Mouse (Mus musculus): ENCODE measurements around the gene Sardh. TPM values are rescaled to one million over a fixed set of nuclear protein-coding genes. Genes with fewer than 3 reads are reported as not detected.

The Sardh gene
- polyA plus RNA-seq, 1 experiment from 2014 or later: 6.3 TPM

DNA sequence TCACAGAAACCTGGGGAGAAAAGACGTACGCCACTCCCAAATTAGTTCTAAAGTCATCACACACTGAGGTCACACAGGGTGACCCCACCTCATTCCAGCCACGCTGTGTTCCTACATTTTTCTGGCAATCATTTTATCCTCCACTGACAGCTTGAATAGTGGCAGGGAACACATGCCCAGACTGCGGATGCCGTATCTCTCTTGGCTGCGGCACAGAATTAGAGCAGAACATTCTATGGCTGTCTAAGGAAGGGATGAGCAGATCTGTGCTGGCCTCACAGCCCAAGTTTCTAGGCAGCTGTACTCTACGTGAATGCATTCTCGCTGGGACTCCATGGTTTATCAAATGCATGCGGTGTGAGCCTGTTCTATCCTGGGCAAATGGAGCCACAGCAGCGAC is 42.5 kb downstream of the Sardh start:
- no peak overlapping the region for H3K27ac ChIP-seq (replicated peaks)
- H3K27me3 ChIP-seq: no peaks in the 10 kb centered on the region
- H3K36me3 ChIP-seq: no peaks in the 10 kb centered on the region
- H3K4me2 ChIP-seq (replicated peaks): no peak overlapping the region
- peaks cover 19% of the 10 kb centered on the region; the same call in 1 of the 2 replicates for H3K4me1 ChIP-seq
- WGBS: 67% methylated on average over 10 of the region's 10 CpGs
- no peak for ATAC-seq (ENCODE audit: insufficient number of reproducible peaks, low FRiP score, low TSS enrichment, low read depth)
- H3K4me3 ChIP-seq (replicated peaks): no peak overlapping the region
- H3K9ac ChIP-seq: no peak overlapping the region
- no peaks in the 10 kb centered on the region for H3K9me3 ChIP-seq (replicated peaks)

DNA sequence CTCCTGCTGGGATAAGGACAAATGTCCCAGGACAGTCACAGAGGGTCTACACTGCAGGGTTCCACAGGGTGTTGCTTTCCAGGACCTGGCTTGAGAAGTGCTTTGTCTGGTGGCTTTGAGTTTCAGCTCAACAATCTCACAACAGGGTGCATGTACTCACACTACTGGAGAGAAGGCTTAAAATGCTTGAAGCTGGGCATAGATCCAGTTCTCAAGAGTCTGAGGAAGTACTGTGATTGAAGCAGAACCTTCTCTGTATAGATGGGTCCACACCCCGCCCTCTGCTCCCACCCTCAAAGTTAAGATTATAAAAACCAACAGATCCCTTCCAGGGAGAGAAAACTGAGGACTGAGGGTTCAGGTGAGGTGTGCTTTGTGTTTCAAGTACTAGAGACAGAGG is 47.6 kb downstream of the Sardh start:
- Histone ChIP-seq H3K4me2 (replicated peaks) (no peak overlapping the region), H3K27ac (replicated peaks) (no peak overlapping the region), H3K36me3 (no peaks in the 10 kb centered on the region), H3K9ac (no peak overlapping the region), H3K4me3 (replicated peaks) (no peak overlapping the region), H3K9me3 (replicated peaks) (no peaks in the 10 kb centered on the region), H3K27me3 (no peaks in the 10 kb centered on the region), H3K4me1 (no peaks in the 10 kb centered on the region)
- 64% methylated on average over 1 of the region's 1 CpGs for WGBS
- no peak for ATAC-seq (ENCODE audit: insufficient number of reproducible peaks, low FRiP score, low TSS enrichment, low read depth)

DNA sequence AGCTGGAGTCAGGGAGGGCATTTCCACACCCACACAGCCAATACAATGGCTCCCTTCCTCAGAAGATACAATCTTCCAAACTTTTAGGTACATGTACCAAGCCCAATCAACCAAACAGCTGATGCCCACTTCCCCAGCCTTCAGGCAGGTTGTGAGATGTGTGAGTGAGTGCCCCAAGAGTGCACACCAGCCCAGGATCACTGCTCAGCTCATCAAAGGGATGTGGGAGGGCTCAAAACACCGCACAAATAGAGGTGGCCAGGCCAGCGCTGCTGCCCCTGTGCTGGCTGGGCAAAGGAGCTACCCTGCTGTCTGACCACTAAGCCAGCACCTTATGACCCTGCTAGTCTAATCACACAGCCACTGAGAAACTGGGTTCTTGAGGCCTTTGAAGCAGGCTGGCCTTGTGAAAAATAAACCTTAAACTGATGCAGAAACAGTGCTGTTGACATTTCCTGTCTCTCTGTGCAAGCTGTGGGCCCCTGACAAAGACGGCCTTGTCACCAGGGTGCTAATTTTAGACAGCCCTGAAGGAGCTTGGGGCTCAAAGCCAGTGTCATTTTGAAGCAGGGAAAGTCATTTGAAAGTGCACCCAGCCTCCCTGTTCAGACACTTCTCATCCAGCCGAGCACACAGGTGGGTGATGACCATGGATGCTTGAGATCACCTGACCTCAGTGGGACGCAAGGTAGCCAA is 49.4 kb downstream of the Sardh start:
- Histone ChIP-seq H3K36me3 (no peaks in the 10 kb centered on the region), H3K4me3 (replicated peaks) (no peak overlapping the region), H3K4me1 (no peaks in the 10 kb centered on the region), H3K27ac (replicated peaks) (no peak overlapping the region), H3K4me2 (replicated peaks) (no peak overlapping the region), H3K9me3 (replicated peaks) (no peaks in the 10 kb centered on the region), H3K27me3 (no peaks in the 10 kb centered on the region), H3K9ac (no peak overlapping the region)
- ATAC-seq (ENCODE audit: insufficient number of reproducible peaks, low FRiP score, low TSS enrichment, low read depth): no peak
- WGBS: 41% methylated on average over 5 of the region's 5 CpGs

DNA sequence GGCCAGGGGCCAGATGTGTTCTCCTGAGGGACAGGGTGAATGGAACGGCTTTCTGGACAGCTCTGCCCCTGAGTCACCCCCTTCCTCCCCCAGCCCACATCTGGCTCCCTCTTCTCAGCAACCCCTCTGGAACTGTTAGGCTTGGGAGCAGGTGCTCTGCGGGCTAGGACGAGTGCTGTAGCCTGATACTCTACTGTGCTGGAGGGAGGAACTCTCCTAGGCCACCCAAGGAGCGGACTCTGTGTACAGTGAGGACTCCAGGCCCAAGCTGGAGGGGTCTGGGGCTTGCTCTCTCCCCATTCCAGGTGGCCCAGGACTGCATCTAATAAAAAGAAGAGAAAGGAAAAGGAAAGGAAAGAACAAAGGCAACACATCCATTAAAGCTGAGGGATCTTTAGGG is 58.1 kb downstream of the Sardh start:
- Histone ChIP-seq H3K9me3 (replicated peaks) (no peaks in the 10 kb centered on the region), H3K4me1 (no peaks in the 10 kb centered on the region), H3K4me3 (replicated peaks) (no peak overlapping the region), H3K4me2 (replicated peaks) (no peak overlapping the region), H3K36me3 (no peaks in the 10 kb centered on the region), H3K9ac (no peak overlapping the region), H3K27ac (replicated peaks) (no peak overlapping the region), H3K27me3 (no peaks in the 10 kb centered on the region; the same call in 1 of the 2 replicates)
- no peak; the same call in 1 of the 2 replicates for ATAC-seq (ENCODE audit: insufficient number of reproducible peaks, low FRiP score, low TSS enrichment, low read depth)
- WGBS: 34% methylated on average over 4 of the region's 4 CpGs

DNA sequence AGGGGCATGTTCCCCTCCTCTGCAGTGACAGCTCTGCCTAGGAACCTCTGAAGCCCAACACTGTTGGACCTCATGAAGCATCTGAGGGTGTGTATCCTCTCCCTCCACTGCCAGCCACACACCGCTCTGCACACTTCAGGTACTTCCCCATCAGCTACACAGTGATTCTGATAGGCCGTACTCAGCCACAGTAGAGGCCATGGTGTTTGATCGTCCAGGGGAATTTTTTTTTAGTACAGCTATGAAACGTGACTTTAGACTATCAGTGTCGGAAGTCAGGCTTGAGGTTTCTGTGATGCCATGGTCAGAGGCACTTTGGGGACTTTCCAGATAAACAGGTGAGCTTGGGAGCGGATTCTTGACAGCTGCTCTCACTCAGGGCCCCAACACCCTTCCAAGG is 60.6 kb downstream of the Sardh start:
- no peak overlapping the region for H3K4me3 ChIP-seq (replicated peaks)
- H3K9me3 ChIP-seq (replicated peaks): no peaks in the 10 kb centered on the region
- no peak overlapping the region for H3K4me2 ChIP-seq (replicated peaks)
- H3K36me3 ChIP-seq: no peaks in the 10 kb centered on the region
- ATAC-seq (ENCODE audit: insufficient number of reproducible peaks, low FRiP score, low TSS enrichment, low read depth): no peak
- H3K9ac ChIP-seq: no peak overlapping the region
- H3K27me3 ChIP-seq: no peaks in the 10 kb centered on the region; the same call in 1 of the 2 replicates
- WGBS: 74% methylated on average over 6 of the region's 6 CpGs
- H3K27ac ChIP-seq (replicated peaks): no peak overlapping the region
- H3K4me1 ChIP-seq: peaks cover 7% of the 10 kb centered on the region; the same call in 1 of the 2 replicates

DNA sequence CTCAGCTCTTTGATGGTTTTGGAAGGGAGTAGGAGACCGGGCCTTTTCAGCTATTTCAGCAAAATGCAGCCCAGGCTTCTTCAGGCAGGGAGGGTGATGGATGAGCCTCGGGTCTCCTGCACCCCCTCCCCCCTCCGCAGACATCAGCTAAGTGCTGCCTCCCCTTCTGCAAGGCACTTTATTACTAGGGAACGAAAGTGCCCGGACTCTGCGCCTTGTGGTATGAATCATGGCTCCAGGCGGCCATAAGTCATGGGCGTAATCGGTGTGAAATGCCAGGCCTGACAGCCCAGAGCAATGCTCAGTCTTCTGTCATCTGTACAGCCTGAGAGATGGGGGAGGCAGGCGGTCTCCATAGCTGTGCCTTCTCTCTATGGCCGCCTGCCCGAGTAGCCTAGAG is 64.4 kb downstream of the Sardh start:
- H3K4me3 ChIP-seq (replicated peaks): no peak overlapping the region
- no peak overlapping the region for H3K4me2 ChIP-seq (replicated peaks)
- WGBS: 69% methylated on average over 12 of the region's 12 CpGs
- H3K9me3 ChIP-seq (replicated peaks): no peaks in the 10 kb centered on the region
- H3K9ac ChIP-seq: no peak overlapping the region
- H3K36me3 ChIP-seq: no peaks in the 10 kb centered on the region
- no peak for ATAC-seq (ENCODE audit: insufficient number of reproducible peaks, low FRiP score, low TSS enrichment, low read depth)
- peaks cover 4% of the 10 kb centered on the region; the same call in 1 of the 2 replicates for H3K27me3 ChIP-seq
- peaks cover 10% of the 10 kb centered on the region; the same call in 1 of the 2 replicates for H3K4me1 ChIP-seq
- H3K27ac ChIP-seq (replicated peaks): no peak overlapping the region

DNA sequence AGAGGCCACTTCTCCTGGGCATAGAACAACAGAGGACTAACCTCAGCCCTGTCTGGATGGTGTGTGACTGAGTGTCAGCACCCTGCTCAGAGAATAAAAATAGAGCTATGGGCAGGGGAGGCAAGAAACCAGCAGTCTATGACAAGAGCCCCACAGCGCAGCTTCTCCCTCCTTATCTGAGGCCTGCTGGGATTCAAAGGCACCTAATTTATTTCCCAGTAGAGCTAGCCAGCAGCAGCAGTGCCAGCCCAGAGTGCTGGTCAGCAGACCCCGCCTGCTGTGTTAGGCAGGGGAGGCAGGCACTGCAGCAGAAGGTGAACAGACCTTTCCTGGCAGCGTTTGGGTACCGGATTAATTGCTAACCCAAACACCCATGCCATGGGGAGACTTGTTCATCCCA is 66.2 kb downstream of the Sardh start:
- H3K27ac ChIP-seq (replicated peaks): no peak overlapping the region
- H3K4me3 ChIP-seq (replicated peaks): no peak overlapping the region
- no peak for ATAC-seq (ENCODE audit: insufficient number of reproducible peaks, low FRiP score, low TSS enrichment, low read depth)
- H3K4me1 ChIP-seq: peaks cover 10% of the 10 kb centered on the region; the same call in 1 of the 2 replicates
- 0 out of 2 replicates have a peak, but pooled peaks cover 4% of the 10 kb centered on the region for H3K27me3 ChIP-seq
- 75% methylated on average over 4 of the region's 4 CpGs for WGBS
- no peak overlapping the region for H3K9ac ChIP-seq
- no peaks in the 10 kb centered on the region for H3K9me3 ChIP-seq (replicated peaks)
- no peak overlapping the region for H3K4me2 ChIP-seq (replicated peaks)
- no peaks in the 10 kb centered on the region for H3K36me3 ChIP-seq

DNA sequence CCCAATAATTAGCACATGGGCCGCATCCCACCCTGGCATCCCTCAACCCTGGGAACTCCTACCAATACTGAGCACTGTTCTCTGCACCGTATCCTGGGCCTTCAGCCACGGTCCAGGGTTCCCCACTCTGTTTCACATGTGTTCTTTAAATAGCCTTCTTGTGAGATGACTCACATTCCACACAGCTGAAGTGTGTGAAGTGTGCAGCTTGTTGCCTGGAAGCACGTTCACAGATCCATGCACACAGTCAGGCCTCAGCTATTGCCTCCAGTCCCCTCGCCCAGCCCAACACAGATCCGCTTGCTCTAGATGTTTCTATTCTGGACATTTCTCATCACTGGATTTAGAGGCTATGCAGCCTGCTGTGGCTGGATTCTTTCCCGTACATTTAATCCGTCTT is 69.0 kb downstream of the Sardh start:
- ATAC-seq (ENCODE audit: insufficient number of reproducible peaks, low FRiP score, low TSS enrichment, low read depth): no peak
- H3K9me3 ChIP-seq (replicated peaks): no peaks in the 10 kb centered on the region
- H3K4me2 ChIP-seq (replicated peaks): no peak overlapping the region
- H3K4me3 ChIP-seq (replicated peaks): no peak overlapping the region
- H3K27me3 ChIP-seq: 0 out of 2 replicates have a peak, but pooled peaks cover 4% of the 10 kb centered on the region
- 60% methylated on average over 8 of the region's 8 CpGs for WGBS
- no peak overlapping the region for H3K9ac ChIP-seq
- H3K36me3 ChIP-seq: no peaks in the 10 kb centered on the region
- peaks cover 18% of the 10 kb centered on the region for H3K4me1 ChIP-seq
- H3K27ac ChIP-seq (replicated peaks): no peak overlapping the region

DNA sequence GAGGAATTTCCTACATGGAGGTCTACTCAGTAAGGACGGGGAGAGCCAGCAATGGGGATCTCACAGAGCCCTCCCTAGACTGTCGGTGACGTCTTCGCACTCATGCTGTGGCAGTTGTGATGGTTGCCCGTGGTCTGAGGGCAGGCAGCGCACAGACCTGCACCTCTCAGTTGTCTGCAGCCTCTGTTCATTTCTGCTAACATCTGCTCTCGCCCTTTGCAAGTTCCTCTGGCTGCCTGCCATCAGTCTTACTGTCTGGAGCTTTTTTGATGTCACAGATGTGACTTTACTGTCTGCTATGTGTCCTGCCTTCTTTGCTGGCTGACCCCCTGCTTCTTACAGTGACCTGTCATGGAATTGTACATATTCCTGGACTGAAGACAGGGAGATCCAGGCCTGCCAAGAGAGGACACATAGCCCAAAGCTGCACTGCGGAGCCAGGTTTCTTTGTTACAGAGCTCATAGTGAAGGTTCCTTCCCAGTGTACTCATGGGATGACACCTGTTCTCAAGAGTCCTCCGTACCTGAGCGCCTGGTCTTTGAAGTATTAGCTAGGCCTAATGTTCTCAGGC is 72.4 kb downstream of the Sardh start:
- Histone ChIP-seq H3K4me2 (replicated peaks) (no peak overlapping the region), H3K4me1 (peaks cover 12% of the 10 kb centered on the region), H3K27ac (replicated peaks) (no peak overlapping the region), H3K4me3 (replicated peaks) (no peak overlapping the region), H3K9ac (no peak overlapping the region), H3K36me3 (no peaks in the 10 kb centered on the region), H3K9me3 (replicated peaks) (no peaks in the 10 kb centered on the region), H3K27me3 (0 out of 2 replicates have a peak, but pooled peaks cover 4% of the 10 kb centered on the region)
- no peak for ATAC-seq (ENCODE audit: insufficient number of reproducible peaks, low FRiP score, low TSS enrichment, low read depth)
- 52% methylated on average over 10 of the region's 10 CpGs for WGBS

DNA sequence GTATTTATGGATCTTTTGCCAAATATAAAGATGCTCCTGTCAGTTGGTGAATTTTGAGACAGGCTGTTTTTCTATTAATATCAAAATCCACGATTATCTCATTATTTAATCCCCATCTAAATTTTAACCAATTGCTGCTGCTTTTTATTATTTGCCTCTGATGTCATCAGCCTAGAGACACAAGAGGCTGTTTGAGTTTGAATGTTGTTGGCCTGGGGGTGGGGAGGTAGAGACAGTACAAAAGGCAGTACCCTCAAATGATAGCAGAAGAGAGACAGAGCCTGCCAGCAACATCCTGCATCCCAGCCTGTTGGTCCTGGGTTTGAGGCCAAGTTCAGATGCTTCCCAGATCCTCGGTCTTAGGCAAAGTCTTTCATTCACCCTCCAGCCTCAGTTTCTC is 73.9 kb downstream of the Sardh start:
- Histone ChIP-seq H3K4me2 (replicated peaks) (no peak overlapping the region), H3K36me3 (no peaks in the 10 kb centered on the region), H3K9me3 (replicated peaks) (no peaks in the 10 kb centered on the region), H3K4me1 (peaks cover 9% of the 10 kb centered on the region), H3K27me3 (0 out of 2 replicates have a peak, but pooled peaks cover 3% of the 10 kb centered on the region), H3K9ac (no peak overlapping the region), H3K4me3 (replicated peaks) (no peak overlapping the region), H3K27ac (replicated peaks) (no peak overlapping the region)
- ATAC-seq (ENCODE audit: insufficient number of reproducible peaks, low FRiP score, low TSS enrichment, low read depth): no peak
- WGBS: 56% methylated on average over 2 of the region's 2 CpGs

DNA sequence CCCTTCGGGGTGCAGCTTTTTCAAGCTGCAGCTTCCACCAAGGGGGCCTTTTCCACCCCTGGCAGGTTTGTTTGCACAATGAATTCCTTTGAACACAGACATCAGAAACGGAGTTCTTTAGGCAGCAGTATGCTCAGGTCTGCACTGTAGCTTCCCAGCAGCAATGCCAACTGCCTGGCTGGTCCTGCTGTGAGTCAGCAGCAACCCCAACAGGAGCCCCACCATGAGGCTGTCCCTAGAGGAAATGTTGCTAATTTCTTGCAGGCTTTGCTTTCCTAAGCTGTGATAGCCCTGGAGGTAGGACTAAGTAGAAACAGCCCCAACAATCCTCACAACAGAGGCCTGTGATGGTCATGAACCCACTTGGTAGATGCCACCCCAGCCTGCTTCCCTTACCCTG is 81.1 kb downstream of the Sardh start:
- WGBS: 4% methylated on average over 2 of the region's 2 CpGs
- no peak for ATAC-seq (ENCODE audit: insufficient number of reproducible peaks, low FRiP score, low TSS enrichment, low read depth)
- no peak overlapping the region for H3K9ac ChIP-seq

More for the DNA sequence above, 81.1 kb downstream of the Sardh start:
- Histone ChIP-seq H3K36me3 (no peaks in the 10 kb centered on the region), H3K27ac (replicated peaks) (0 out of 2 replicates have a peak overlapping the region, but pooled peaks have one; percentile 7), H3K9me3 (replicated peaks) (no peaks in the 10 kb centered on the region), H3K4me3 (replicated peaks) (no peak overlapping the region), H3K4me1 (peaks cover 25% of the 10 kb centered on the region), H3K27me3 (no peaks in the 10 kb centered on the region), H3K4me2 (replicated peaks) (no peak overlapping the region)

Data from embryonic facial prominence, embryonic 15.5 days (tissue).